Mouse (Mus musculus): ENCODE data around the gene Gnai2. TPM values are rescaled to one million over a fixed set of nuclear protein-coding genes. Genes with fewer than 3 reads are reported as not detected.

Gene Gnai2
- polyA plus RNA-seq, 1 experiment: 551 TPM

DNA sequence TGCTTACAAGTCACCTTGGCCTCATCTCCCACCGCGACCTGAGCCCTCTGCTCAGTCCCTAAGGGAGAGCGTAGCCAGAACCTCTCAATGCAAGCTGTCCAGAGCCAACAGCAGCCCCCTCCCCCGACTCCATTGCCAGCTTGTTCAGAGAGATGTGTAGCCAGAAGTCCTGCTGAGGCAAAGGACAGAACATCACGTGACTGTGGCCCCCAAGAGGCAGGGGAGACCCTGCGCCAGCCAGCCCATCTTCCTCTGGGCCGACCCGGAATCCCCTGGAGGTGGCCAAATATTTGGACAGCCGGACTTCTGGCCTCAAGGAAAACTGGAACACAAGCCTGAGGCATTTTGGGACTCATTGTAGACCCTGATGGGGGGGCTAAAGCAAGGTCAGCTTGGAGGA is 28.4 kb upstream of the Gnai2 start:
- no peak for TF ChIP-seq GATA1 (IDR thresholded peaks at IDR 0.05; ENCODE audit: low read length)

- TF ChIP-seq GATA1 (IDR thresholded peaks at IDR 0.05; ENCODE audit: low read length): no peak
These were observed 27.2 kb upstream of the Gnai2 start for GRCm38 (mm10) chr9:107662342-107662741.

GRCm38 (mm10) chr9:107660777-107661176 is 25.6 kb upstream of the Gnai2 start:
- no peak for TF ChIP-seq GATA1 (IDR thresholded peaks at IDR 0.05; ENCODE audit: low read length)

DNA sequence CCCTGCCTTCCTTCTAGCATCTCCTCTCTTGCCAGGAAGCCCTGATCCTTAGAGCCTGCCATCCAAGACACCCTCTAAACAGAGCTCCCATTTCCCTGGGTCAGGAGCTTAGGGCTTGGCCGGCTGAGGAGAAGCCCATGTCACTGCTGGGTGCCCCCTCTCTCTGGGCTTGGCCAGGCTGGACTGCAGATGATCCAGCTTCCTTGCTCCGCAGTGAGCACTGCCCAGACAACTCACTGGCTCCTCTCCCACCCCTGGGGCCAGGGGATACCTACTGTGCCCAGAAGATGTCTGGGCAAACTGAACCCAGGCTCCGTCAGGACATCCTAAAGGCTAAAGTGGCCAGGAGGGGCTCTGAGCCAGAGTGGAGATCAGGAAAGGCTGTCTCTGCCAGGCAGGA is 24.8 kb upstream of the Gnai2 start:
- TF ChIP-seq GATA1 (IDR thresholded peaks at IDR 0.05; ENCODE audit: low read length): no peak

- no peak for TF ChIP-seq GATA1 (IDR thresholded peaks at IDR 0.05; ENCODE audit: low read length)
These were observed 24.4 kb upstream of the Gnai2 start for GRCm38 (mm10) chr9:107659551-107659950.

- TF ChIP-seq GATA1 (IDR thresholded peaks at IDR 0.05; ENCODE audit: low read length): no peak
These were observed 22.9 kb upstream of the Gnai2 start for GRCm38 (mm10) chr9:107658096-107658495.

GRCm38 (mm10) chr9:107657144-107657543 is 22.0 kb upstream of the Gnai2 start:
- no peak for TF ChIP-seq GATA1 (IDR thresholded peaks at IDR 0.05; ENCODE audit: low read length)

DNA sequence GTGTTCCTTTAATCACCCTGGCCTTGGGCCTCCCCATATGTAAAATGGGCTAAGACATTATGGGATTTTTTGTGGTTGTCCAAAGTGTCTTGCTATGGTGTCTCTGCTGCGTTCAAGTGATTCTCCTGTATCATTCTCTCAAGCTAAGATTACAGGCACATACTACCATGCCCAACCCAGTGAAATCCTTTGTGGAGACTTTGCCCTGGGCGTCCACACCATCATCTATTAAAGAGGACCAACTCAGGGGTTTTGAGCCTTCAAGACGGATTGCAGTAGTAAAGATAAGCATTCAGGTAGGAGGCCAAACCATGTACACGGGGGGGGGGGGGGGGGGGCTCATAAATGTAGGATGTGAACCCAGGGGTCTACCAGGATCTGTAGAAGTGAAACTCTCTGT is 19.4 kb upstream of the Gnai2 start:
- no peak for TF ChIP-seq GATA1 (IDR thresholded peaks at IDR 0.05; ENCODE audit: low read length)

- no peak for TF ChIP-seq GATA1 (IDR thresholded peaks at IDR 0.05; ENCODE audit: low read length)
These were observed 18.3 kb upstream of the Gnai2 start for GRCm38 (mm10) chr9:107653474-107653873.

- TF ChIP-seq GATA1 (IDR thresholded peaks at IDR 0.05; ENCODE audit: low read length): no peak
These were observed 15.7 kb upstream of the Gnai2 start for GRCm38 (mm10) chr9:107650708-107651481.

DNA sequence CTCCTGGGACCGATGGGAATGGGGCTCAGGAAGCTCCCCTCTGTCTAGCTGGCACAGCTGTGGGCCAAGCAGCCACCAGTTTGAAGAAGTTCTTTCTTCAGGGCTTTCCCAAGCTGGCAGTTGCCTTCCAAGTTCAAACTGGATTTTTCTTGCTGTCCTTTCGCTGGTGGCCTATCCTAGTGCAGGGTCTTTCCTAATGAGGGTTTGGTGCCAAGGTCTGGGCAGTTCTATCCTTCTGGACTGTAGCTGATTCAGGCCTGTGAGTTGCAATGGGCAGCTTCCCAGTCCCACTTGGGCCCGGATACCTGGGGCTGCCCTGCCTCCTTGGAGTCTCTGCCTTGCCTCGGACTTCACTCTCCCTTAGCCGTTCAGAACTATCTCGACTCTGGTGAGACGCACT is 15.1 kb upstream of the Gnai2 start:
- no peak for TF ChIP-seq GATA1 (IDR thresholded peaks at IDR 0.05; ENCODE audit: low read length)

- no peak for TF ChIP-seq GATA1 (IDR thresholded peaks at IDR 0.05; ENCODE audit: low read length)
These were observed 13.6 kb upstream of the Gnai2 start for GRCm38 (mm10) chr9:107648767-107649166.

GRCm38 (mm10) chr9:107646975-107647374 is 11.8 kb upstream of the Gnai2 start:
- TF ChIP-seq GATA1 (IDR thresholded peaks at IDR 0.05; ENCODE audit: low read length): no peak

DNA sequence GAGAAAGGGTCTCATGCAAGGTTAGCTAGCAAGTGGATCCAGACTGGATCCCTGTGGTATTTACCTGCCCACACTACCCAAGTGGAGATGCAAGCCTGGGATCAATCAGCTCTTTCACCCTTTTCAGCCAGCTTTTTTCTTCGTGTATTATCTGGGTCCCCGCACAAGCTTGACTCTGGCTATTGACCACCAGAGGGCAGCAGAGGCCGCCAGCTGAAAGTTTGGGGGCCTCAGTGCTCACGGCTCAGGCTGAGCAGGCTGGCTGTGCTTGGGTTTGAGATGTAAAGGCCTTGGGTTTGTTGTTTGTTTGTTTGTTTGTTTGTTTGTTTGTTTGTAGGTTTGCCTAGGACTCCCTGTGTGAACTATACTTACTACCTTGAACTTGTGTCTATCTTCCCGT is 10.4 kb upstream of the Gnai2 start:
- no peak for TF ChIP-seq GATA1 (IDR thresholded peaks at IDR 0.05; ENCODE audit: low read length)

DNA sequence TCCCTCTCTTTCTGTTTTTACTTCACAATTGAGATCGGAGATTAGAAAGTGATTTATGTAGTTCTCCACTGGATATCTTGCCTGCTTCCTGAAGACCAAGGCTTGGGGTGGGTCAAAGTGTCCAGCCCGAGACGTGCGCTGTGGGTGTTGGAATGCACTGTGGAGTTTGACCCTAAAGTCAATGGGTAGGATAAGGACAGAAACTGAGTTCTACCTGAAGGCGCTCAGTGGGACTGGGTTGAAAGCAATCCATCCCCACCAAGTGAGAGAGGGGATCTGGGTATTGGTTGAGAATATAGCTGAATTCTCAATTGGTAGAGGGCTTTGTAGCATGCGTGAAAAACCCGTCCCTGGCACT is 10.0 kb upstream of the Gnai2 start:
- TF ChIP-seq GATA1 (IDR thresholded peaks at IDR 0.05; ENCODE audit: low read length): no peak

DNA sequence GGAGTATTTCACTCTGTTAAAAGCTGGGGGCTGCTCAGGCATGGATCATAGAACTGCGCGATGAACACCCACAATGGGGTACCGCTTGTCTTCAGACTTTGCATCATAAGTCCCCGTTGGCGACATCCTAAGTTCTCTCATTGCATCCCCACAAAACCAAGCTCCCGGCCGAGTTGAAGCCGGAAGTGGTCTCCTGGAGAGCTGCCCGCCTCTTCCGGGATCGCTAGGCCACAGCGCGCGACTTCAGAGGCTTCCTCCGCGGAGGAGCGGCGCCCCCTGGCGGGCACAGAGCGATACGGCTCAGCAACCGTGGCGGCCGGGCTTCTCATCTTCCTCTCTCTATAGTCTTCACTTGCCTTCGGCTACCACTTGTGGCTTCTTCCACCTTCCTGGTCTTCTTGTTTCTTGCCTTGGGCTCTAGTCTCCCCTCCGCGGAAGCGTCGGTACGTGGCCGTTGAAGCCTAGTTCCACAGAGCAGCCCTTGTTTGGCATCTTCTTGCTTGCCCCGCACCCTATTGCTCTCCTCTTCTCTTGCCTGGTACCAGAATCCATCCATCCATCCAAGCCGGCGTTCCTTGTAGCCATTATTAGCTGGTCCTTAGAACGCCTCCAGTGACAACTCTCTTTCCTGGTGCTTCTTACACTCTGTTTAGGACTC is 9.5 kb upstream of the Gnai2 start:
- TF ChIP-seq GATA1 (IDR thresholded peaks at IDR 0.05; ENCODE audit: low read length): no peak

- no peak for TF ChIP-seq GATA1 (IDR thresholded peaks at IDR 0.05; ENCODE audit: low read length)
These were observed 8.5 kb upstream of the Gnai2 start for GRCm38 (mm10) chr9:107643544-107644214.
